Mouse (Mus musculus) liver, embryonic 14.5 days (tissue): ENCODE results near the gene Dnajc30.

Experiments used
- CTCF ChIP-seq: IDR thresholded peaks from 2 replicates; pipeline ENCODE4 v1.5.1; 2016; ENCODE audit warnings: antibody characterized with exemption, low read depth, control low read depth
- EP300 ChIP-seq: IDR thresholded peaks from 2 replicates; pipeline ENCODE4 v1.6.1; 2016; ENCODE audit warnings: antibody characterized with exemption, low read depth

- peak; percentile 19 for TF ChIP-seq CTCF
- no peak for TF ChIP-seq EP300
These were observed 11.7 kb downstream of the Dnajc30 start for GRCm38 (mm10) chr5:135075655-135076054.
